Mouse (Mus musculus) neural tube, embryonic 15.5 days (tissue): ENCODE data around the gene Als2cl. TPM values are rescaled to one million over a fixed set of nuclear protein-coding genes. Genes with fewer than 3 reads are reported as not detected.

Experiments used
- microRNA-seq: library from miRNA; unstranded; fragments of <30 nt; microRNA quantifications from one replicate; pipeline ENCODE4, GENCODE M21; 2017
- polyA plus RNA-seq: library from polyadenylated mRNA; unstranded; fragments of >200 nt; fragmentation: Nextera tagmentation; extraction: Ambion mirVana; gene quantifications from 2 replicates; pipeline ENCODE4 v1.2.1, GENCODE M21; 2015

Als2cl gene
- polyA plus RNA-seq, 1 experiment from 2014 or later = 3.2 TPM

Small RNA genes within 50 kb of the gene (microRNA-seq; reads per million reads assigned to microRNA genes)
- gene Gm24269 = not detected

Other genes with a start within 250 kb of the Als2cl start
- gene Nbeal2, start 225.7 kb upstream of the Als2cl start, polyA plus RNA-seq = 3.1 and 5.9 TPM in 2 replicates
- 96.3 and 112 TPM in 2 replicates for gene Ccdc12, start 223.4 kb upstream of the Als2cl start, polyA plus RNA-seq
- gene Myl3, start 138.0 kb upstream of the Als2cl start, polyA plus RNA-seq = 1.9 and 4.1 TPM in 2 replicates
- gene Pth1r, start 132.7 kb upstream of the Als2cl start, polyA plus RNA-seq = 12.9 and 17.0 TPM in 2 replicates
- gene Prss42, start 81.7 kb upstream of the Als2cl start, polyA plus RNA-seq = not detected in 2 replicates
- gene Prss44, start 65.9 kb upstream of the Als2cl start, polyA plus RNA-seq = not detected in 2 replicates
- not detected in 2 replicates for gene Prss43, start 53.2 kb upstream of the Als2cl start, polyA plus RNA-seq
- gene Prss45, start 45.3 kb upstream of the Als2cl start, polyA plus RNA-seq = not detected in 2 replicates
- gene Prss46, start 35.4 kb upstream of the Als2cl start, polyA plus RNA-seq = not detected in 2 replicates
- 0.59 and 0.75 TPM in 2 replicates for gene Prss50, start 21.9 kb upstream of the Als2cl start, polyA plus RNA-seq
- 5.9 and 7.2 TPM in 2 replicates for gene Tmie, start 243 bp downstream of the Als2cl start, polyA plus RNA-seq
- not detected in 2 replicates for gene Fam240a, start 37.0 kb downstream of the Als2cl start, polyA plus RNA-seq
- 0.28 and 0.45 TPM in 2 replicates for gene Tdgf1, start 66.3 kb downstream of the Als2cl start, polyA plus RNA-seq
- gene Lrrc2, start 71.7 kb downstream of the Als2cl start, polyA plus RNA-seq = 0.78 and 1.5 TPM in 2 replicates
- 0.10 TPM in 1 of 2 replicates, not detected in the other for gene Rtp3, start 110.7 kb downstream of the Als2cl start, polyA plus RNA-seq
- gene Ltf, start 139.4 kb downstream of the Als2cl start, polyA plus RNA-seq = 0.88 and 1.5 TPM in 2 replicates
- 0.98 and 1.3 TPM in 2 replicates for gene Ccrl2, start 177.6 kb downstream of the Als2cl start, polyA plus RNA-seq
- gene Lrrfip2, start 237.7 kb downstream of the Als2cl start, polyA plus RNA-seq = 46.0 and 46.7 TPM in 2 replicates